ENCODE assay signal across 8 mouse cellular contexts in the genomic region with DNA sequence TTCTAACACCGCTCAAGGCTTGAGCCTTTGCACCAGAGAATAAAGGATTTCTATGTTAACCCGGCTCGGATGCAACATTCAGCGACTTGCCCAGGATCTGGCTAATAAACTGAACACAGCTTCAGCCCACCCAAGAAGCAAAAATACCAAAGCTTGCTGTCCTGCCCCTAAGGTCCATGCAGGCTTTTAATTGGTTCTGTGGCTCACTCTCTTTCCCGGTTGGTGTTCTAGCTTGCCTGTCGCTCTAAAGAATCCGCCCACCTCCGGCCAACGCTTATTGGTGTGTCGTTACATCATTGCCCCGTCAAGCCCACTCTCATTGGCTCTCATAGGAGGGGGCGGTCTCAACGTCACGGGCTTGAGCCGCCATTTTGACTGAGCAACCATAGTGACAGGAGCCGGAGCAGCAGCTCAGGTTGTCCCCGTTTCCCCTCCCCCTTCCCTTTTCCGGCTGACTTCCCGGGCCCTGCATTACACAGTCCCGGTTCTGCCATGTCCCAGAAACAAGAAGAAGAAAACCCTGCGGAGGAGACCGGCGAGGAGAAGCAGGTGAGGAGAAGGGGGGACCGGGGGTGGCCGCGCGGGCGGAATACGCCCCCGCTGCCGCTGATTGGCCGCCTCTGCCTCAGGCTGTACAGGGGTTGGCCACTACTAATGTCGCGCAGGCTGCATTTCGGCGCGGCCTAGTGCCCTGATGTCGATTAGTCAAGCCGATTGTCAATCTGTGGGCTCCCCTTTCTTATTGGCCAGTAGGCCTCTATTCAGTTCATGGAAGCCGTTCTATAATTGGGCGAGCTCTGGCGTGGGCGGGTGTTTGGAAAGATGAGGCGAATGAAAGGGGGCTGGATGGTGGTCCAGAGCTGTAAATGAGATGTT. TPM values are rescaled to one million over a fixed set of nuclear protein-coding genes. Genes with fewer than 3 reads are reported as not detected.
DNase-seq lines count a peak whose midpoint lies in the region; ATAC-seq and TF ChIP-seq lines count a peak whose summit lies in the region.

A gene (plus strand): TSS at position 366 of the 876 bp plus-strand sequence.

- in situ Hi-C loops in ES-E14 (cut with MboI; ENCODE audit: low sequenced_read_pairs in 2 of 2, unreplicated experiment in 2 of 2), result no loop called here

- H3K4me1 ChIP-seq in ES-E14 (ENCODE audit: control insufficient read depth in 2 of 2, insufficient read depth in 2 of 2, low read length in 2 of 2, poor library complexity in 1 of 2), result peaks cover 6% of the 10 kb centered on the region in 2 experiments; a peak in 2 of 4 replicates
- H3K4me1 ChIP-seq in forebrain, embryonic 15.5 days, result peaks cover 25% of the 10 kb centered on the region
- peaks cover 2% of the 10 kb centered on the region; the same call in 1 of the 2 replicates for H3K4me1 ChIP-seq in lung, adult 2 months (ENCODE audit: control insufficient read depth, insufficient read depth, low read length)

- peak within 1 kb of the TSS; percentile 95 for H3K27ac ChIP-seq in ES-E14 (ENCODE audit: insufficient read depth, low read depth, low read length, poor library complexity, severe bottlenecking)
- peak within 1 kb of the TSS; percentile 94 for H3K27ac ChIP-seq in forebrain, embryonic 15.5 days (replicated peaks)

- no peaks in the 10 kb centered on the region for H3K27me3 ChIP-seq in forebrain, embryonic 15.5 days

- H3K9me3 ChIP-seq in ES-E14 (ENCODE audit: control insufficient read depth, insufficient read depth, low read depth, low read length), result no peaks in the 10 kb centered on the region
- H3K9me3 ChIP-seq in forebrain, embryonic 15.5 days, result no peaks in the 10 kb centered on the region

- peak; percentile 92 for TF ChIP-seq POLR2A in lung, adult 2 months (IDR thresholded peaks at IDR 0.05; ENCODE audit: borderline replicate concordance, extremely low read depth, low read depth, low read length)

- under 1% methylated on average over 44 of the region's 44 CpGs for WGBS in forebrain, embryonic 15.5 days
- WGBS in lung, adult 2 months, result under 1% methylated on average over 44 of the region's 44 CpGs

- intact Hi-C loops in heart, postnatal 25 days (cut with DNase I), result no loop called here

- H3K4me3 ChIP-seq in ES-E14 (ENCODE audit: insufficient read depth in 1 of 2, low read depth in 1 of 2, low read length in 2 of 2, poor library complexity in 1 of 2, severe bottlenecking in 1 of 2), result peak within 1 kb of the TSS; percentile 93
- H3K4me3 ChIP-seq in forebrain, embryonic 15.5 days, result peak within 1 kb of the TSS; percentile 68
- H3K4me3 ChIP-seq in lung, adult 2 months (replicated peaks; ENCODE audit: extremely low read depth, low read depth, low read length), result peak within 1 kb of the TSS; percentile 90

- H3K4me2 ChIP-seq in forebrain, embryonic 15.5 days (replicated peaks), result peak within 1 kb of the TSS; percentile 72

- ATAC-seq in forebrain, embryonic 15.5 days (replicated peaks), result peak; percentile 99
- peak; percentile 95 for ATAC-seq in neutrophil, adult 5-6 weeks (ENCODE audit: extremely low read depth, insufficient number of reproducible peaks, low FRiP score, poor library complexity, severe bottlenecking)

- H3K36me3 ChIP-seq in ES-E14 (ENCODE audit: control insufficient read depth, insufficient read depth, low read length, poor library complexity, severe bottlenecking), result peaks cover 24% of the 10 kb centered on the region
- H3K36me3 ChIP-seq in forebrain, embryonic 15.5 days, result peaks cover 29% of the 10 kb centered on the region

- TF ChIP-seq CTCF in lung, adult 2 months (IDR thresholded peaks at IDR 0.05; ENCODE audit: insufficient read depth, low read length), result no peak

- peak; percentile 100 for DNase-seq in ES-E14 (ENCODE audit: low read depth, low spot score)
- DNase-seq in cerebellum, adult 11-12 months, result peak; percentile 99
- DNase-seq in heart, postnatal 25 days (ENCODE audit: low spot score), result peak; percentile 98
- peak; percentile 99 to 100 for DNase-seq in layer of hippocampus, adult 18-20 months (ENCODE audit: low spot score in 2 of 2)
- peak; percentile 97 for DNase-seq in lung, adult 2 months
- DNase-seq in thymus, adult 18-20 months, result peak; percentile 96 to 98

- H3K9ac ChIP-seq in ES-E14 (ENCODE audit: insufficient read depth, low read depth, low read length, poor library complexity, severe bottlenecking), result peak within 1 kb of the TSS; percentile 98
- peak within 1 kb of the TSS; percentile 66 for H3K9ac ChIP-seq in forebrain, embryonic 15.5 days (replicated peaks)

TF ChIP-seq in ES-E14, 5 proteins besides CTCF, POLR2A, EP300 and RAD21:
- peak; percentile 94 for TF ChIP-seq CHD2 (IDR thresholded peaks at IDR 0.05; ENCODE audit: low read depth, low read length)
- peak; percentile 3; the same call in 1 of the 2 replicates for TF ChIP-seq MAFK (IDR thresholded peaks at IDR 0.05; ENCODE audit: insufficient read depth, low read depth, low read length)
- TF ChIP-seq ZC3H11A (IDR thresholded peaks at IDR 0.05; ENCODE audit: borderline replicate concordance, low read depth, low read length), result no peak
- 0 out of 2 replicates have a peak, but pooled peaks have one; percentile 45 for TF ChIP-seq HCFC1 (IDR thresholded peaks at IDR 0.05; ENCODE audit: borderline replicate concordance, insufficient read depth, low read length)
- no peak for TF ChIP-seq ZNF384 (IDR thresholded peaks at IDR 0.05; ENCODE audit: low read depth, low read length)

RNA-seq across cellular contexts. Expression of the gene that starts here (rescaled TPM):
- total RNA-seq in ES-E14 (2012; rRNA removed), result 54.1 and 56.8 TPM in 2 replicates
- 112 and 121 TPM in 2 replicates for polyA plus RNA-seq in forebrain, embryonic 15.5 days (2015; fragmentation: Nextera tagmentation; extraction: Ambion mirVana)
- total RNA-seq in heart, postnatal 25 days (2021), result 10 to 100 TPM; 67.4 to 72.2 TPM
- total RNA-seq in layer of hippocampus, adult 18-20 months (2021), result 100 to 1,000 TPM; 322 to 323 TPM
- polyA plus RNA-seq in lung, adult 2 months (2012; rRNA removed), result 9.3 and 15.7 TPM in 2 replicates
- total RNA-seq in neutrophil, adult 5-6 weeks (2017), result 148 and 157 TPM in 2 replicates

Comparison
In these comparisons a context has a peak if more than half of its experiments do, and no peak if none do; other contexts are left out.
1. Peak in every context shown above with its lines: DNase-seq, ATAC-seq, H3K4me3 ChIP-seq and H3K27ac ChIP-seq.